Mouse (Mus musculus) spleen, adult 2 months (tissue): Measurements from ENCODE around the gene Tmem248.

Source experiments
- CTCF ChIP-seq: fragments of 200-500 bp; IDR thresholded peaks from 2 replicates; pipeline ENCODE4 v1.5.1; 2011; ENCODE audit warnings: mild to moderate bottlenecking, inconsistent platforms; ENCODE audit not compliant: insufficient read depth, insufficient read length, insufficient replicate concordance; ENCODE audit errors: extremely low read depth
- POLR2A ChIP-seq: fragments of 200-500 bp; IDR thresholded peaks from 2 replicates; pipeline ENCODE4 v1.6.1; 2011; ENCODE audit warnings: low read depth, low read length, inconsistent platforms

DNA sequence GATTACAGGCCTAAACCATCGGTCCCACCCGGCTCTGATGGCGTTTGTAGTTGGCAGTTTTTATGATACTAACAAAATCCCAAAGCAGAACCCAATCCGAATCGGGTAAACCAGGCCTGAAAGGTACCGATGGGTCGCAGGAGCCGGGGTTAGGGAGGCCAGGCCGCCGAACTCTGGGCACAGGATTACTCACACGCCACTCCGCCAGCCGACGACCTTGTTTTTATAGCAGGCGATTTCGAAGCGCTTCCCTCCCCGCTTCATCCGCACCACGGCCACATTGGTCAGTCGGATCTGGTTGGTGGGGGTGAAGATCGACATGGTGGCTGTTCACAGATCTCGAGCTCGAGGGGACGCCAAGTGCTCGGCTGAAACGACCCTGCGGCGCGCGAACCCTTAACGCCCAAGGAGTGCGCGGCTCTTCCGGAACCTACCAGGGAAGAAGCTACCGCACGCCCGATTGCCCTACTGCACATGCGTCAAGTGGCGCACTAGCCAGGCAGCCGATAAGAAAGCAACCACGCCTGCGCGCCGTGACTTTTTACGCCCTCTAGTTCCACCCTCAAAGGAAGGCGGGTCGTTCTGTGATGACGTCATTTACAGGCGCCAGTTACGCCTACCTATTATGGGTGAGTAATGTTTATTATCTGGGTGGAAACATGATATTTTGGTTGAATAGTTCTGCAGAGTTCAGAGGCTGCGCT lies 38.3 kb downstream of the Tmem248 start, which contains the start of the genes Sbds and Tyw1:
- no peak for TF ChIP-seq CTCF
- peak; percentile 93 for TF ChIP-seq POLR2A
